ENCODE assay signal across 8 mouse cellular contexts in the genomic region with DNA sequence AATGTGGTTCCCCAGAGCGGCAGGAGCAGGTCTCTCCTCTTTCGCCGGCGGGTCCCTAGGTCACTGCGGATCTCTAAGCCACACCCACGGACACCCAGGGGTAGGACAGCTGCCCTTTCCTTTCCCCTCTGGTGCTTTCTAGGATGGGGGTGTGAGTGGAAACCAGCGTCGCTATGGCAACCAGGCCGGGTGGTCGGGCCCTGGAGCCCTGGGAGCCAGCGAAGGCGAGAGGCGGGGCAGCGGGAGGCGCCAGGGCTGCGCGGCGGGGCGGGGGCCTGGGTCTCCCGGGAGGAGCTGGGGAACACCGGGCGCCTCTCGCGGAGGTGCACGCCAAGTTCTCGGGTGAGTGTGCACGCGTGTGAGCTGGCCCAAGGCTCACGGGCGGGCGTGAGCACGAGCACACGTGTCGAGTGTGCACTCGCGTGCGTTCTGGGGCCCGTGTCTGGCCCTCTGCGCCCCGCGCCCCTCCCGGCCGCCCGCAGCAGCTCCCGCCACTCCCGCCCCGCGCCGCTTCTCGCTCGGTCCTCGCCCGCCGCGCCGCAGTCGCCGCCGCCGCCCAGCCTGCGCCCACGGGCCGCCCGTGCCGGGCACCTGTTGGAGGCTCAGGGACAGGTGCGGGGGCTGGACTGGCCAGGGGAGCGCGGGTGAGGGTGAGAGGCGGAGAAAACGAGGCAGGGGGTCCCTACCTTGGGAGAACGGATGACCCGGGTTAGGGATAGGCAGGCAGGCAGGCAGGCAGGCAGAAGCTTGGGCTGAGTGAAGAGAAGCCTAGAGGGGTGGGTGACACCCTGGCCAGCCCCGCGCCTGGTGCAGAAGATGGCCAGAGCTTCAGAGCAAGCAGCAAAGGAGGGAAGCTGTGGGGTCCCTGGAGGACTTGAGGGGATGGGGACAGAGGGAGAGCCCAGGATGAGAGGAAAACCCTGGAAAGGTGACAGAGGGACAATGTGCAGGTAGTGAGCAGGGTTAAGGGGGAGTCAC. TPM values are rescaled to one million over a fixed set of nuclear protein-coding genes. Genes with fewer than 3 reads are reported as not detected.
DNase-seq lines count a peak whose midpoint lies in the region; ATAC-seq and TF ChIP-seq lines count a peak whose summit lies in the region.

No protein-coding gene starts in this region.

- peaks cover 17% of the 10 kb centered on the region for H3K36me3 ChIP-seq in hindbrain, embryonic 13.5 days
- no peaks in the 10 kb centered on the region; the same call in 1 of the 2 replicates for H3K36me3 ChIP-seq in midbrain, embryonic 15.5 days (replicated peaks)

- peak; percentile 40 for DNase-seq in gastrocnemius, adult 2 months
- DNase-seq in gastrocnemius, adult 8-10 months (ENCODE audit: low spot score in 2 of 2), result no peak
- DNase-seq in right cerebral cortex, postnatal 14 days, result peak; percentile 57
- DNase-seq in right cerebral cortex, postnatal 36 days (ENCODE audit: low spot score in 2 of 2), result no peak
- no peak for DNase-seq in left cerebral cortex, postnatal 14 days (ENCODE audit: low spot score in 2 of 2)
- DNase-seq in frontal cortex, adult 2 months (ENCODE audit: extremely low spot score in 1 of 2, low spot score in 1 of 2), result no peak

- H3K9me3 ChIP-seq in hindbrain, embryonic 13.5 days, result no peaks in the 10 kb centered on the region
- H3K9me3 ChIP-seq in midbrain, embryonic 15.5 days, result no peaks in the 10 kb centered on the region

- intact Hi-C loops in gastrocnemius, adult 2 months (cut with DNase I), result no loop called here
- intact Hi-C loops in left cerebral cortex, postnatal 14 days (cut with DNase I), result no loop called here

- peak overlapping the region; percentile 74 for H3K4me3 ChIP-seq in gastrocnemius, adult 2 months
- H3K4me3 ChIP-seq in hindbrain, embryonic 13.5 days, result peak overlapping the region; percentile 57
- peak overlapping the region; percentile 60 for H3K4me3 ChIP-seq in midbrain, embryonic 15.5 days

- TF ChIP-seq CTCF in gastrocnemius, adult 2 months (IDR thresholded peaks at IDR 0.05), result no peak

- peak; percentile 49 for ATAC-seq in hindbrain, embryonic 13.5 days (ENCODE audit: low FRiP score)
- peak; percentile 59 for ATAC-seq in midbrain, embryonic 15.5 days (replicated peaks)

- H3K27me3 ChIP-seq in hindbrain, embryonic 13.5 days, result peaks cover 63% of the 10 kb centered on the region
- H3K27me3 ChIP-seq in midbrain, embryonic 15.5 days (replicated peaks), result no peaks in the 10 kb centered on the region; the same call in 1 of the 2 replicates

- H3K9ac ChIP-seq in hindbrain, embryonic 13.5 days, result peak overlapping the region; percentile 77
- peak overlapping the region; percentile 72 for H3K9ac ChIP-seq in midbrain, embryonic 15.5 days

- H3K4me1 ChIP-seq in hindbrain, embryonic 13.5 days (replicated peaks), result peaks cover 23% of the 10 kb centered on the region
- peaks cover 27% of the 10 kb centered on the region for H3K4me1 ChIP-seq in midbrain, embryonic 15.5 days

- under 1% methylated on average over 59 of the region's 74 CpGs for WGBS in hindbrain, embryonic 13.5 days
- WGBS in midbrain, embryonic 15.5 days, result under 1% methylated on average over 73 of the region's 74 CpGs

- H3K27ac ChIP-seq in gastrocnemius, adult 2 months, result no peak overlapping the region
- 0 out of 2 replicates have a peak overlapping the region, but pooled peaks have one; percentile 23 for H3K27ac ChIP-seq in hindbrain, embryonic 13.5 days
- 0 out of 2 replicates have a peak overlapping the region, but pooled peaks have one; percentile 26 for H3K27ac ChIP-seq in midbrain, embryonic 15.5 days

- peak overlapping the region; percentile 99 for H3K4me2 ChIP-seq in hindbrain, embryonic 13.5 days
- H3K4me2 ChIP-seq in midbrain, embryonic 15.5 days, result peak overlapping the region; percentile 99

RNA-seq across cellular contexts. Expression of gene Doc2a, which starts 0.5 kb away (rescaled TPM):
- not detected for total RNA-seq in gastrocnemius, adult 2 months (2021)
- total RNA-seq in gastrocnemius, adult 8-10 months (2022), result not detected
- 7.1 and 9.3 TPM in 2 replicates for polyA plus RNA-seq in hindbrain, embryonic 13.5 days (2015; fragmentation: Nextera tagmentation; extraction: Ambion mirVana)
- 19.8 and 23.8 TPM in 2 replicates for polyA plus RNA-seq in midbrain, embryonic 15.5 days (2015; fragmentation: Nextera tagmentation; extraction: Ambion mirVana)
- 10 to 100 TPM; 54.8 to 62.4 TPM for total RNA-seq in left cerebral cortex, postnatal 14 days (2021)
- polyA plus RNA-seq in frontal cortex, adult 2 months (2012; rRNA removed), result 35.1 and 44.5 TPM in 2 replicates

RNA-seq across cellular contexts. Expression of gene Hirip3, which starts 14.1 kb away (rescaled TPM):
- 1 to 10 TPM; 5.3 to 6.3 TPM for total RNA-seq in gastrocnemius, adult 2 months (2021)
- total RNA-seq in gastrocnemius, adult 8-10 months (2022), result 1 to 10 TPM; 4.1 to 9.6 (median 5.1) TPM
- polyA plus RNA-seq in hindbrain, embryonic 13.5 days (2015; fragmentation: Nextera tagmentation; extraction: Ambion mirVana), result 20.2 and 25.7 TPM in 2 replicates
- polyA plus RNA-seq in midbrain, embryonic 15.5 days (2015; fragmentation: Nextera tagmentation; extraction: Ambion mirVana), result 16.7 and 22.8 TPM in 2 replicates
- total RNA-seq in left cerebral cortex, postnatal 14 days (2021), result 10 to 100 TPM; 30.2 to 32.1 TPM
- 89.0 and 92.5 TPM in 2 replicates for polyA plus RNA-seq in frontal cortex, adult 2 months (2012; rRNA removed)

RNA-seq across cellular contexts. Expression of gene Ino80e, which starts 14.5 kb away (rescaled TPM):
- total RNA-seq in gastrocnemius, adult 2 months (2021), result 10 to 100 TPM in 1 of 2 experiments, 1 to 10 TPM in 1; 8.7 to 12.9 TPM
- 10 to 100 TPM in 3 of 4 experiments, 1 to 10 TPM in 1; 10.0 to 11.1 (median 10.5) TPM for total RNA-seq in gastrocnemius, adult 8-10 months (2022)
- 81.8 and 89.4 TPM in 2 replicates for polyA plus RNA-seq in hindbrain, embryonic 13.5 days (2015; fragmentation: Nextera tagmentation; extraction: Ambion mirVana)
- polyA plus RNA-seq in midbrain, embryonic 15.5 days (2015; fragmentation: Nextera tagmentation; extraction: Ambion mirVana), result 94.4 and 100 TPM in 2 replicates
- 10 to 100 TPM; 51.8 to 52.2 TPM for total RNA-seq in left cerebral cortex, postnatal 14 days (2021)
- polyA plus RNA-seq in frontal cortex, adult 2 months (2012; rRNA removed), result 56.0 and 58.8 TPM in 2 replicates

RNA-seq across cellular contexts. Expression of gene 4930451I11Rik, which starts 16.3 kb away (rescaled TPM):
- not detected for total RNA-seq in gastrocnemius, adult 2 months (2021)
- not detected for total RNA-seq in gastrocnemius, adult 8-10 months (2022)
- not detected in 2 replicates for polyA plus RNA-seq in hindbrain, embryonic 13.5 days (2015; fragmentation: Nextera tagmentation; extraction: Ambion mirVana)
- not detected in 2 replicates for polyA plus RNA-seq in midbrain, embryonic 15.5 days (2015; fragmentation: Nextera tagmentation; extraction: Ambion mirVana)
- not detected for total RNA-seq in left cerebral cortex, postnatal 14 days (2021)
- polyA plus RNA-seq in frontal cortex, adult 2 months (2012; rRNA removed), result 0.53 TPM in 1 of 2 replicates, not detected in the other

RNA-seq across cellular contexts. Expression of gene Taok2, which starts 36.8 kb away (rescaled TPM):
- total RNA-seq in gastrocnemius, adult 2 months (2021), result 10 to 100 TPM; 22.3 to 23.5 TPM
- 10 to 100 TPM; 18.6 to 20.9 (median 20.0) TPM for total RNA-seq in gastrocnemius, adult 8-10 months (2022)
- 57.2 and 57.4 TPM in 2 replicates for polyA plus RNA-seq in hindbrain, embryonic 13.5 days (2015; fragmentation: Nextera tagmentation; extraction: Ambion mirVana)
- polyA plus RNA-seq in midbrain, embryonic 15.5 days (2015; fragmentation: Nextera tagmentation; extraction: Ambion mirVana), result 66.8 and 70.9 TPM in 2 replicates
- total RNA-seq in left cerebral cortex, postnatal 14 days (2021), result 100 to 1,000 TPM; 163 to 169 TPM
- 105 and 110 TPM in 2 replicates for polyA plus RNA-seq in frontal cortex, adult 2 months (2012; rRNA removed)

Comparison
In these comparisons a context has a peak if more than half of its experiments do, and no peak if none do; other contexts are left out.
1. DNase-seq: peak in gastrocnemius, adult 2 months (single experiment) and right cerebral cortex, postnatal 14 days (single experiment); none in gastrocnemius, adult 8-10 months (0 of 2), right cerebral cortex, postnatal 36 days (0 of 2), left cerebral cortex, postnatal 14 days (0 of 2) and frontal cortex, adult 2 months (0 of 2).
2. RNA of gene Doc2a, which starts 0.5 kb away (total RNA-seq): 54.8 to 62.4 TPM in left cerebral cortex, postnatal 14 days; not detected in gastrocnemius, adult 2 months and not detected in gastrocnemius, adult 8-10 months; every median in the first group is over 10 times any median in the second.
3. Peak in every context shown above with its lines, with median percentiles within 50 percentile points of each other: H3K4me3 ChIP-seq.